Mouse (Mus musculus): ENCODE results near the gene Sdcbp2. TPM values are rescaled to one million over a fixed set of nuclear protein-coding genes. Genes with fewer than 3 reads are reported as not detected.

Gene Sdcbp2
- polyA plus RNA-seq, 1 experiment from 2014 or later, result 0.35 TPM

- H3K9ac ChIP-seq, result peak overlapping the region; percentile 94
- peak overlapping the region; percentile 82 for H3K4me2 ChIP-seq
- H3K4me3 ChIP-seq, result peak overlapping the region; percentile 96
- no peaks in the 10 kb centered on the region for H3K27me3 ChIP-seq
- peak; percentile 20 for ATAC-seq
- peaks cover 41% of the 10 kb centered on the region for H3K4me1 ChIP-seq
- H3K36me3 ChIP-seq (ENCODE audit: poor library complexity, severe bottlenecking), result peaks cover 35% of the 10 kb centered on the region
- H3K9me3 ChIP-seq (replicated peaks), result no peaks in the 10 kb centered on the region
- H3K27ac ChIP-seq, result peak overlapping the region; percentile 90
- WGBS, result under 1% methylated on average over 20 of the region's 21 CpGs
These were observed 29.1 kb upstream of the Sdcbp2 start for GRCm38 (mm10) chr2:151543063-151543895.

DNA sequence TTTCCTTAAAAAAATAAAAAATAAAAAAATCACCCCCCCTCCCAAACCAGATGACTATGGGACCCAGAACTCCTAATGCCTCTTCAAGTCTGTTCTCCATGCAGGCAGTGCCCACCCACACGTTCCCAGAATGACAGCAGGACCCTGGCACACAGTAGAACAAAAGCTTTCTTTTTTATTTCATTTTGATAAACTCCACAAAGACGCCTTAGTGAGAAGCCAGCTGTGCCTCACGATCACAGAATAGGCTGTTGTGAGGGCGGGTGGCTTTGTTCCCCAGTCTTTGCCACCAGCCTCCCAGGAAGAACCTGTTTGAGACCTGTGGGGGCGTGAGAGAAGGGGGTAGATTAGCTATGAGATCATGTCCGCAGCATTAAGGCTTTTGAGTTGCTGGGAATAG, 27.7 kb upstream of the Sdcbp2 start:
- H3K4me3 ChIP-seq, result peak overlapping the region; percentile 7; the same call in 1 of the 2 replicates
- H3K27ac ChIP-seq, result no peak overlapping the region
- no peaks in the 10 kb centered on the region for H3K27me3 ChIP-seq
- H3K4me1 ChIP-seq, result peaks cover 41% of the 10 kb centered on the region
- ATAC-seq, result no peak
- H3K9me3 ChIP-seq (replicated peaks), result no peaks in the 10 kb centered on the region
- peak overlapping the region; percentile 52 for H3K9ac ChIP-seq
- peaks cover 42% of the 10 kb centered on the region for H3K36me3 ChIP-seq (ENCODE audit: poor library complexity, severe bottlenecking)
- 44% methylated on average over 6 of the region's 6 CpGs for WGBS
- peak overlapping the region; percentile 82 for H3K4me2 ChIP-seq

GRCm38 (mm10) chr2:151546571-151546970, 25.9 kb upstream of the Sdcbp2 start:
- H3K4me2 ChIP-seq, result no peak overlapping the region
- WGBS, result 93% methylated on average over 4 of the region's 4 CpGs
- peaks cover 60% of the 10 kb centered on the region for H3K36me3 ChIP-seq (ENCODE audit: poor library complexity, severe bottlenecking)
- no peaks in the 10 kb centered on the region for H3K27me3 ChIP-seq
- no peak overlapping the region for H3K9ac ChIP-seq
- no peak overlapping the region for H3K27ac ChIP-seq
- ATAC-seq, result no peak
- H3K9me3 ChIP-seq (replicated peaks), result no peaks in the 10 kb centered on the region
- peaks cover 38% of the 10 kb centered on the region for H3K4me1 ChIP-seq
- H3K4me3 ChIP-seq, result no peak overlapping the region

- Histone ChIP-seq H3K36me3 (ENCODE audit: poor library complexity, severe bottlenecking) (peaks cover 84% of the 10 kb centered on the region), H3K27me3 (no peaks in the 10 kb centered on the region), H3K27ac (no peak overlapping the region), H3K4me1 (peaks cover 19% of the 10 kb centered on the region), H3K4me3 (no peak overlapping the region), H3K9ac (no peak overlapping the region), H3K4me2 (no peak overlapping the region), H3K9me3 (replicated peaks) (no peaks in the 10 kb centered on the region)
- ATAC-seq, result no peak
- WGBS, result 97% methylated on average over 3 of the region's 3 CpGs
These were observed 22.8 kb upstream of the Sdcbp2 start for GRCm38 (mm10) chr2:151549615-151550121.

DNA sequence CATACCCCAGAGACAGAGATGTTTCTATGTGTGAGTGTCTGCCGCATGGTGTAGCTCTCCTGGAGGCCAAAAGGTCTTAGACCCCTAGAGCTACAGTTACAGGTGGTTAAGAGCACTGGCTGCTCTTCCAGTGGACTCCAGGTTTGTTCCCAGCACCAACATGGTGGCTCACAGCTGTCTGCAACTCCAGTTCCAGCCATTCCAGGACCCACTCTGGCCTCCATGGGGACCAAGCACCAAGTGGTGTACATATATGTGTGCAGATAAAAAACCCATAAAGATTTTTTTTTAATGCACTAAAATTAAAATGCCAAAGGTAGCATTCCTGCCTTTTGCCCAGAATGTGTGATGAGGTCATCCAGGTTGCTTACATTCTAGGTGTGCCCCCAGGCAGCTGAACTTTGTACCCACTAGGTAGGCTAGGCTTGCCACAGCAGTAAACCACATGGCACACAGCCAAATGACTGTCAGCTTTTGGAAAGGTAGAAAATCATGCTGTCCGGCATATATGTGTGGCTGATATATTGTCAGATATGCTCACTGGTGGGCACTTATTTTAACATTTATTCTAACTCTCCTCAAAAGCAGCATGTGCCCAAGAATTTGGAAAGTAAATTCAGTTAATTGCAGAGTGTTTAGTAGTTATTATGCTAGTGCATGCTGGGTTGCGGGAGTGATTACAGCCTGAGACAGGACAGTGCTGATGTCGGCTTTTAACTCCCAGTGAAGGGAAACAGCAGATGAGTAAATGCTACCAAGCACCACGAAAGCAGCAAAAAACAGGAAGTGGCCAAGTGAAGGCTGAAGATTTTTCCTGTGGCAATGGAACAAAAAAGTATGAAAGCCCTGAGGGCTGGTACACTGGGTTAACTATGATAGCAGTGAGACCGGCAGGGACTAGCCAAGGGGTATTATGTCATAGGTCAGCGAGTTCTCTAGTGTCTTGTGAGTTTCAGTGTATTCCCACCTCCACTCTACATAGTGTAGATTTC, 9.2 kb upstream of the Sdcbp2 start:
- H3K4me3 ChIP-seq, result no peak overlapping the region
- H3K27ac ChIP-seq, result no peak overlapping the region
- H3K9ac ChIP-seq, result no peak overlapping the region
- no peaks in the 10 kb centered on the region for H3K27me3 ChIP-seq
- no peak for ATAC-seq
- H3K9me3 ChIP-seq (replicated peaks), result no peaks in the 10 kb centered on the region
- WGBS, result 89% methylated on average over 7 of the region's 7 CpGs
- H3K4me2 ChIP-seq, result no peak overlapping the region
- peaks cover 70% of the 10 kb centered on the region for H3K36me3 ChIP-seq (ENCODE audit: poor library complexity, severe bottlenecking)
- H3K4me1 ChIP-seq, result no peaks in the 10 kb centered on the region

- no peaks in the 10 kb centered on the region for H3K4me1 ChIP-seq
- WGBS, result 81% methylated on average over 1 of the region's 1 CpGs
These were observed 8.4 kb upstream of the Sdcbp2 start for GRCm38 (mm10) chr2:151564006-151564405.

GRCm38 (mm10) chr2:151564986-151565385, 7.4 kb upstream of the Sdcbp2 start:
- ATAC-seq, result no peak

More at GRCm38 (mm10) chr2:151564006-151564405, 8.4 kb upstream of the Sdcbp2 start:
- Histone ChIP-seq H3K27ac (no peak overlapping the region), H3K9me3 (replicated peaks) (no peaks in the 10 kb centered on the region), H3K27me3 (no peaks in the 10 kb centered on the region), H3K36me3 (ENCODE audit: poor library complexity, severe bottlenecking) (peaks cover 63% of the 10 kb centered on the region), H3K9ac (no peak overlapping the region), H3K4me3 (no peak overlapping the region), H3K4me2 (no peak overlapping the region)
- no peak for ATAC-seq

GRCm38 (mm10) chr2:151566856-151567255, 5.6 kb upstream of the Sdcbp2 start:
- H3K27me3 ChIP-seq, result no peaks in the 10 kb centered on the region
- H3K9me3 ChIP-seq (replicated peaks), result no peaks in the 10 kb centered on the region
- no peak overlapping the region for H3K4me3 ChIP-seq
- no peak overlapping the region for H3K9ac ChIP-seq
- no peak overlapping the region for H3K4me2 ChIP-seq
- no peak overlapping the region for H3K27ac ChIP-seq
- H3K36me3 ChIP-seq (ENCODE audit: poor library complexity, severe bottlenecking), result peaks cover 36% of the 10 kb centered on the region
- ATAC-seq, result no peak
- no peaks in the 10 kb centered on the region for H3K4me1 ChIP-seq
- WGBS, result 88% methylated on average over 6 of the region's 6 CpGs

More at GRCm38 (mm10) chr2:151564986-151565385, 7.4 kb upstream of the Sdcbp2 start:
- 87% methylated on average over 3 of the region's 3 CpGs for WGBS
- H3K4me2 ChIP-seq, result no peak overlapping the region
- H3K27ac ChIP-seq, result no peak overlapping the region
- H3K27me3 ChIP-seq, result no peaks in the 10 kb centered on the region
- H3K9me3 ChIP-seq (replicated peaks), result no peaks in the 10 kb centered on the region
- H3K4me1 ChIP-seq, result no peaks in the 10 kb centered on the region
- H3K36me3 ChIP-seq (ENCODE audit: poor library complexity, severe bottlenecking), result peaks cover 53% of the 10 kb centered on the region
- no peak overlapping the region for H3K9ac ChIP-seq
- no peak overlapping the region for H3K4me3 ChIP-seq

- Histone ChIP-seq H3K4me2 (no peak overlapping the region), H3K27ac (no peak overlapping the region), H3K9ac (no peak overlapping the region), H3K36me3 (ENCODE audit: poor library complexity, severe bottlenecking) (peaks cover 16% of the 10 kb centered on the region), H3K9me3 (replicated peaks) (no peaks in the 10 kb centered on the region), H3K27me3 (no peaks in the 10 kb centered on the region), H3K4me3 (no peak overlapping the region), H3K4me1 (no peaks in the 10 kb centered on the region)
- WGBS, result 85% methylated on average over 2 of the region's 2 CpGs
- ATAC-seq, result no peak
These were observed 3.0 kb upstream of the Sdcbp2 start for GRCm38 (mm10) chr2:151569452-151569851.

DNA sequence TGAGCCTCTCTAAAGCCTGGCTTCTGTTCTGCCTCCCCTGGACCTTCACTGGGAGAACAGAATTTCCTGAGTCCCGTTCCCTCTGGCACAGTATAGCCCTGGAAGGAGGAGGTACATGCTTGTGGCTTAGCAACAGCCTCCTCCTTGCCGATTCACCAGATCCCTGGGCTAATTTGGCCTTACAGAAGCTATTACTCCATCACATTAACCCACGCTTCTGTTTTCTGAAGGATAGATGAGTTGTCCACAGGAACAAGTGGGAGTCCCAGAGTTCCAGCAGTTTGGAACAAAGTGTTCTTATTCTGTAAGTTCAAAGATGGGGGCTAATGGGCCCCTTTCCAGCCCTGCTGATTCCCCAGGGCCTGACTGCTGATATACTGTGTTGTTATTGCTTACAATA, 1.2 kb downstream of the Sdcbp2 start:
- WGBS, result 74% methylated on average over 3 of the region's 3 CpGs
- Histone ChIP-seq H3K4me1 (peaks cover 11% of the 10 kb centered on the region), H3K9me3 (replicated peaks) (no peaks in the 10 kb centered on the region), H3K27ac (no peak overlapping the region), H3K9ac (no peak overlapping the region), H3K4me2 (no peak overlapping the region), H3K27me3 (no peaks in the 10 kb centered on the region), H3K4me3 (no peak overlapping the region), H3K36me3 (ENCODE audit: poor library complexity, severe bottlenecking) (no peaks in the 10 kb centered on the region)
- no peak for ATAC-seq

DNA sequence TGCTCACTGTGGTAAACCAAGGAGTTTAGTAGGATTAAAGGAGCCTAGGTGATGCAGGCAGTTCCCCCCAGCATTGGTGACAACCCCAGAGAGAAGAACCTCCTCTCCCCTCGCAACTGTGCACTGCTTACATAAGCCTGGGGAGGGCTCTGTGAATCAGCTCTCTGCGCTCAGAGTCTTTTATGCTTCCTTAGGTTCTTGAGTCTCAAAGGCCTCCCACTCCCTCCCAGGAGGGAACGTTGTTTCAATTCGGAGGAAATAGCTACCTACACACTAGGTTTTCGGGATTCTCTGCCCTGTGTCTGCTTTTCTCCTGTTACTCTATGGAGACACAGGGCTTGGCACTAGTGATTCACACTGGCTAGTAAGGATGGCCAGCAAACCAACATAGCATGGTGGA, 2.2 kb downstream of the Sdcbp2 start:
- H3K4me3 ChIP-seq, result no peak overlapping the region
- H3K36me3 ChIP-seq (ENCODE audit: poor library complexity, severe bottlenecking), result no peaks in the 10 kb centered on the region
- no peak overlapping the region for H3K27ac ChIP-seq
- H3K9me3 ChIP-seq (replicated peaks), result no peaks in the 10 kb centered on the region
- peaks cover 11% of the 10 kb centered on the region for H3K4me1 ChIP-seq
- no peak overlapping the region for H3K4me2 ChIP-seq
- 69% methylated on average over 5 of the region's 5 CpGs for WGBS
- ATAC-seq, result no peak
- 0 out of 2 replicates have a peak, but pooled peaks cover 6% of the 10 kb centered on the region for H3K27me3 ChIP-seq
- H3K9ac ChIP-seq, result no peak overlapping the region
